Mouse (Mus musculus) CH12F3 (cell line): ENCODE measurements around the gene Zbtb20.

ENCODE experiments used
- in situ Hi-C: fragments of 300-500 bp; cut with MboI; formaldehyde crosslinking; loops from 2 replicates; pipeline ENCODE4 v1.14.3; 2020; ENCODE audit warnings: low sequenced_read_pairs

Gene Zbtb20

DNA sequence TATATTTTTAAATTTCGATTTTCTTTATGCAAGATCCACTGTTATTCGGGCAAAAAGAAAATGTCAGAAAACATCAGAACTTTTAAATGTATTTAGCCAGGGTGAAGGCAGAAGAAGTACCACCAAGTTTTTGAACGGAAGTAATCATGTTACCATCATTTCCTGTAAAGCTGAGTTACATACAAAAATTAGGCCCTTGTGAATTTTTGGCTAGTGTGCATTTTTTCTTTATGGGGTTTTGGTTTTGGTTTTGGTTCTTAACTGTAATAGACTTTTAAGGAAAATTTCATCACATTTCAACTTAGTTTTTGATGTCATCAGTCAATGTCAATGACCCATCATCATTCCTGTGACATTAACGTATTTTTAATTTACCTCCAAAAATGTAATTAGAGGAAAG lies 514.7 kb downstream of the Zbtb20 start:
- in situ Hi-C loops: no loop called here

DNA sequence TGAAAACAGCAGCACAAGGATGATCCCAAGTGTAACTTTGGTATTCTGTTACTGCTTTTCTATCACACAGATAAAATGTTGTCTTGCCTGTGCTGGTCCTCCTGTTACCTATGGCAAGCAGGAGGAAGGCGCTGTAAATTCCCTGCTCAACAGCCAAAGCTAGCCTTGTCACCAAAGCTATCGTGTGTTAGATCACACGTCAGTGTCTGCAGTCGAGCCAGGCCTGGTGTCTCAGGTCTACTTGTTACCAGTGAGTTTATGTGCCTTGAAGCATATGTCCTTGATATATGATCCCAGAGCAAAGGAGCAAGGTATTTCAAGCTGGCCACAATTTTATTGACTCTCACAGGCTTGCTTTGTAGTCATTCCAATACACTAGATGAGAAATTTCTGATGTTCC lies 517.7 kb downstream of the Zbtb20 start:
- in situ Hi-C loops: no loop called here

DNA sequence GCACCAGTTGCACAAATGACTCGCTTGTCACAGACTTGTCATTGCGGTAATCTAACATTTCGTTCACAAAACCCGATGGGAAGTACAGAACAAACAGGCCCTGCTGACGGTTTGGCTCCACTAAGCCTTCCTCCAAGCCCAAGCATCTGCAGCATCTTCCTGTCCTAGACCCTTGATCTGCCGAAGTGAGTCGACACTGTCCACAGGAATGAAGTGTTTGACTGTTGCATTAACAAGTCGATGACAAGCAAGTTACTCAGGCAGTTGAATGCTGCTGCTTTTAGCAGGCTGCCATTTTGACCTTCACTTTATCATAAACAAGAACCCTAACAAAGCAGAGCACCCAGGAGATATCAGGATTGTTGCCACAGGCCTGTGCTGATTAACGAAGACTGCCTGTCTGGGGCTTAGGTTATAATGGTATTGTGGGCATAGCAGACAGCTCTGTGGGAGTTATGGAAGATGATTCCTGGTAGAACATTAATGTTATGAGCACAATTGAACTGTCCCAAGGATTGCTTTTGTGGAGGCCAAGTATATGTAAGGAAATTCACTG lies 518.4 kb downstream of the Zbtb20 start:
- in situ Hi-C loops: no loop called here

DNA sequence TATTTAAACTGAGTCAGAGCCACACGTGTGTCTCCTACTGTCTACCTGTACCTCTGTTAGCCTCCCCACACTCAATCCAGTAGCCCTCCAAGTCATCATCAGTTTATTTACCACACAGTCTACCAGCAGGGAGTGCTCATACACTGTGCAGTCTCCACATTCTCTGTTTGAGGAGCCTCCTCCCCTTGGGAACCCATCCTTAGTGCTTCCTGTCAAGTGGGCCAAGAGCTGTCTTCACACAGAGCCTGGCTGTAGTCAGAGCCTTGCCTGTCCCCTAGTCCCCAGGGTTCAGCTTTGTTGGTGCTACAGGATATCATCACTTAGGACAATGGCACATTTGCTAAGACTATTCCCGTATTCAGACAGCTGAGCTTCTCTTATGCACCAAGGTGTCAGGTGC lies 519.1 kb downstream of the Zbtb20 start:
- in situ Hi-C loops: no loop called here

DNA sequence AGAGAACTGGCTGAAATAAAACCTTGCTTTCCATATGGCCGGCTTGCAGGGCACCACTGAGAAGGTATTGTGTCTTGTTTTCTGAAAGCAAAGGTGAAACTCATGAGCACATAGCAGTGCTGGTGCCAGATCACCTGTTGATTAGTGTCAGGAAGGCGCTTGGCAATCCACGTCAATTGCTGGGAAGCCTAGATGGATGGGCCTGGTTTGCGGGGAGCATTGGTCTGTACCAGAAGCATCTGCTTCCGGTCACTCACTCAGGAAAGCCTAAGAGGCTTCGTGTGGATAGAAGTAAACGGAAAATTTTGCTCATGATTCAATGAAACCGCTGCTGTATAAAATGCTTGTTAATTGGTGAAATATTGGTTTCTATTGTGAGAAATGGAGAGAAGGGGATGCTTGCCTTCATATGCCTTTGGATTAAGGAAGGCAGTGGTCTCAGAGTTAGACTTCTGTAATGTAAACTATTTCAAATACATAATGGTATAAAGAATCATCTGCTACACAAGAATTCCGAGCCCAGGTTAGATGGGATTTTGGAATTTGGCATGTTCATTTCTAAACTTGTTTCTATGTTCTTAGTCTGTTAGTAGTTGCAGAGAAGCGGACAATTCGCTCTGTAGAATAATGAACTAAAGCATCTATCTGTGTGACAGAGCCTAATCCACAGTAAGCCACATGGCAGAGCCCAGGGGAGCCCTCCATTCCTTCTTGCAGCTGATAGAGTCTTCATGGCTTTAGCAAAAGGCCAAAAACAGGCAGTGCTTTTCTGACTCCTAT lies 521.4 kb downstream of the Zbtb20 start:
- in situ Hi-C loops: no loop called here

DNA sequence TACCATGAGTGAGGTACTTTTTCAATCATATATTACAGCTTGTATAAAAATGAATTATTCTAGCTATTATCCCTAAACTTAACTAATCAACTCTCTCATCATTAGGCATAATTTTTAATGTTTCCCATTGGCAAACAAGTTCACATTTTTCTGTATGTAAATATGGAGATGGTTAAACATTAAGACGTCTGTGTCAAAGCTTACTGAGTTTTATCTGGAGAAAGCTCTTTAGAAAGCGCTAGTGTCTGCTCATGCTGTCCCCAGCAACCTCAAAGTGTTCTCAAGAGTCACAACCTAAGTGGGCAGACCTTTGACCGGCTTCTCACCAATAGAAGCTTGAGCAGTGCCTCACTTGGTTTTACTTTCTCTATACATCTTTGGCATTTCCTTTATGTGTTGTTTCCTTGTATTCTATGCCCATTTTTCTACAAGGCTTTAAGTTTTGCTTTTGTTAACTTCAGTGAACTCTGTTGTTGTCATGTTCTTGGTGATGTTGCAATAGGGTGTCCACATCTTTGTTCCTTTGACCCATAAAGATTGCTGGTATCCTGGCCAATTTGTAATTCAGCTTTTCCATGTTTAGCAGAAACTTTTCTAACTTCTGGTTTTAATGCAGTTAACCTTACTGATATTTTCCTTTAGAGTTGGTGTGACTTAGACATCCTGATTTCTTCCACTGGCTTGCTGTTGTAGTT lies 522.1 kb downstream of the Zbtb20 start:
- in situ Hi-C loops: no loop called here

DNA sequence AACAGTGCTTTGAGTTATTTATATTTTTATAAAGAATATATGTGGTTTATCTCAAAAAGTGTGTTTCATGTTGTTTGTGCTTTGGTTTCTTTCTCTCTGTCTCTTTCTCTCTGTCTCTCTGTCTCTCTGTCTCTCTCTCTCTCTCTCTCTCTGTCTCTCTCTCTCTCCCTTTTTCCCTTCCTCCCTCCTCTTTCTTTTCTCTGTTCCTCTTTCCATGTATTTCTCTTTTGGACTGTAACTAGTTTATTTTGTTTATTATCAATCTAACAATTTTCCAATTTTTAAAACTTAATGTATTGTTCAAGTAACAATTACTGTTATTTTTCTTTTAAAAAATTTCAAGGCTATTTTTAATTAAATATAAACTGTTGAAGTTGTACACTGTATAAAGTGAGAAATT lies 523.7 kb downstream of the Zbtb20 start:
- in situ Hi-C loops: no loop called here

DNA sequence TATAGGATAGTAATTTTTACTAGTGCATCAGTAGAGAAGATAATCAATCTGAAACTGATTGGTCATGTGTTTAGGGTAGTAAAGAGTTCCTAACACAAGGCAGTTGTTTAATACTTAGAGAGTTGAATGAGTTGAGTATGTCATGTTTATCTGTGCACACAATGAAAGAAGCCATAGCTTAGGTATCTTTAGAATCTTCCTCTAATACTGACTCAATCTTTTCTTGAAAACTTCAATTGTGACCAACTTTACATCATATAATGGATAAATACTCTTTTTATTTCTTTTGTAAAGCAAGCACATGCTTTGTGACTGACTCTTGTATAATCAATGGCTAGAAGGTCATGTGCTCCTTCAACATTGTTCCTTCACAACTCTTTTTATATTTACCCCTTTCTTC lies 524.4 kb downstream of the Zbtb20 start:
- in situ Hi-C loops: no loop called here

DNA sequence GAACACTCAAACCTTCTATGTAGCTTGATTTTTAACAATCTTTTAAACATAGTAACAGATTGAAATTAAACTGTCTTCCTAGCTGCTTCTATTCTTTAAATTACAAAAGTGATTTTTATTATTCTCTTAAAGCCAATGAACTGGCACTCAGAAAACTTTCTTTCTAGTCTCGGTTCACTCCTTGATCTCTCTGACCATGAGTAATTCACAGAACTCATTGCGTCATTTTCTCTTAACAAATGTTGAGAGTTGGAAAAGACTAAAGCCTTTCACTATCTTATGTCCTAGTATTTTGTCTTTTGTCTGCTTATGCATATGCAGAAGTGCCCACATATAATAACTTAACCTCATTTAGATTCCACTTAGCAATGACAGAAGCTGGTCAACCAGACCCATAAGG lies 525.3 kb downstream of the Zbtb20 start:
- in situ Hi-C loops: no loop called here

DNA sequence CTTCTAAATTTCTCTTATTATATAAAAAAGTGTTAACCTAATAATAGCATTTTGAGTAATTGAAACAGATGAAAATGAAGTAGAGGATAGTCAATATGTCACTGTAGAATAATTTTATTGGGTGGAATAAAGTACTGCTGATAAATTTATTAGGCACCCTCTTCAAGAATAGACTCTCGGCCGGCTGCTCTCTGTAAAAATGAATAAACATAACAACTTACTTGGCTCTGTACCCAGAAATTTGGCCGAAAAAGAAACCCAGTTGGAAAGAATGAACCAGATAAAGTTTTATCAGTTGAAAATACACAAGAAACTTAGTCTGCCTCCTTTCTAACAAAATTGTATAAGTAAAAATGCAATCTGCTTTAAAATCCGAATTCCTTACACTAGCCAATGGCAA lies 527.2 kb downstream of the Zbtb20 start:
- in situ Hi-C loops: no loop called here

DNA sequence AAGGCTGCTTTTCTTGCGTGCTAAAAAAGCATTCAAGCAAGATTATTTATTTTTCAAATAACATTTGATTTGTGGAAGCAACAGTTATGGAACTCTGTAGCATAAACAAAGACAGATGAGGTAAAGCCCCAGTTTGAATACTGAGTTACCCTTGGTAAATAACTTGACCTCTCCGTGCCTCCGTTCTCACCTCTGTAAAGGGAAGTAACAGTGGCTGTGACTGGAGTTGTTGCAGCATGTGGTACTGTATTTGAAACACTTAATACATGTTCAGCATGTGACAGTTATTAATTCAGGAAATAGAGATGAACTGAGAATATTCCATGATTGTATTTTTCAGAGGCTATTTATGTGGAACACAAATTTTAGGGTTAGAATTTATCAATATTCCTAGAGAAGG lies 529.4 kb downstream of the Zbtb20 start:
- in situ Hi-C loops: no loop called here

DNA sequence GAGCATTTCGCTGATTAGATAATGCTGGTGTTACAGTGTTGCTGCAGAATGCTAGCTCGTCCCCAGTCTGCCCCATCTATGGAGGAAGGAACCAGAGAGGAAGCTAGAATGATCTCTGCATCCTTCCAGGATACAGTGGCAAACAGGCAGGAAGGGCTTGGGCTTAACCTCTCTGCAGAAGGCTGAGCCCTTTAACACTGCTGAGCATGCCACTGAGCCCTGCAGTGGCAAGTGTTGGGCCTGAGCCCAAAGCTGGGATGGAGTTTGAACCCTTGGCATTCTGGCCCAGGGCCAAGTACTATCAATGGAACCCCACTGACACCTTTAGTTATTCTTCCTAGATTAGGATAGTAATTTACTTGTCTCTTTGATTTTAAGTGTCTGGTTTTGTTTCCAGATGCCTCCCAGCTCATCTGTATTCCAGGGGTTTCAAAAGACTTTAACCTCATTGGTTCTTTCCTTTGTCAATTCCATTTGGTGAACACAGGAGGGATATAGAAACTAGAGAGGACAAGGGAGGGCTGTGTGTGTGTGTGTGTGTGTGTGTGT lies 532.0 kb downstream of the Zbtb20 start:
- in situ Hi-C loops: no loop called here

DNA sequence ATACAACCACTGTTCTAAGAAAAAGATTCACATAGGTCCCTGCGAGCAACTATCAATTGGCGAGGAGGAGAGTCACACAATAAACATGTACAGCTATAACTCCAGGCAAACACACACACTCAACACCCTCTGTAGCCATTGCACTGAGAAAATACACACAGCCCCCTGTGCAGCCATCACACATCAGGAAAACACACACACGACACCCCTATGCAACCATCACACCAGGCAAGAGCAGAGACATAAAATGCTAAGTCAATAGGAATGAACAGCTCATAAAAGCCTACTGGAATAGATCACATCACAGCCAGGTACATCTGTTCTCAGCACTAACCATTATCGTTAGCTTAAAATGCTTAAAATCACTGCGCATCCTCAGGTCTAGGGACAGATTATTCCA lies 532.9 kb downstream of the Zbtb20 start:
- in situ Hi-C loops: no loop called here

DNA sequence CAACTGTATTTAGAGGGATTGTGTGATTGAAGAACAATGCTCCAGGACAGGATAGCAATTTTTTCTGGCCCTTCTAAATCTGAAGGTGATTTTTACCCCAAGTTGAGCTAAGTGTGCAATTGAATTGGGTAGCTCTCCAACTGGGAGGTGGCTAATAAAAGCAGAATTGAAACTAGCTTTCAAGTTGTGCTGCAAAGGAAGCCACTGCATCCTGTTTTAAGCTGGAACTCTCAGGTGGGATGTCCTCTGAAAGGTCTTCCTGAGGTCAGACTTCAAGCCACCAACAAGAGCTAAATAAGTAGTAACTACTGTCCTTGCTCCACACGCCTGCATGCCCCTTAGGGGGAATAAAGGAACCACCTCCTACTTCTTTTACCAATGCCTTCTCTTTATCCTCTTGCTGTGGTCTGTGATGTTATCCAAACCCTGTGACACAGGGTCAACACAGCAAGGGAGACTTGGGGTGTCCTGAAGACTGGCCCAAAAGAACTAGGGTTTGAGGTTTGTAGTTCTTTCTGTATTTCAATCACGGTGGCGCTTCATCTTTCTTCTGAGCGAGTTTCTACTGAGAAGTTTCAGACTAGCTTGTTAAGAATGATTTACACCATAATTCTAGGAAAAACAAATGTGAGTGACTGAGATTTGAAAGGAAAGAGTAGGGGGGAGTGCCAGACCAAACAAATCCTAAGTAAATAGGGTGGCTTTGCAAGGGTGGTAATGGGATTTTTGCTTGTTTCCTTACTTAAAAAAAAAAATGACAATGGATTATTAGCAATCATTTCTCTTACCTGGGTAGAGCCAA lies 533.6 kb downstream of the Zbtb20 start:
- in situ Hi-C loops: no loop called here

DNA sequence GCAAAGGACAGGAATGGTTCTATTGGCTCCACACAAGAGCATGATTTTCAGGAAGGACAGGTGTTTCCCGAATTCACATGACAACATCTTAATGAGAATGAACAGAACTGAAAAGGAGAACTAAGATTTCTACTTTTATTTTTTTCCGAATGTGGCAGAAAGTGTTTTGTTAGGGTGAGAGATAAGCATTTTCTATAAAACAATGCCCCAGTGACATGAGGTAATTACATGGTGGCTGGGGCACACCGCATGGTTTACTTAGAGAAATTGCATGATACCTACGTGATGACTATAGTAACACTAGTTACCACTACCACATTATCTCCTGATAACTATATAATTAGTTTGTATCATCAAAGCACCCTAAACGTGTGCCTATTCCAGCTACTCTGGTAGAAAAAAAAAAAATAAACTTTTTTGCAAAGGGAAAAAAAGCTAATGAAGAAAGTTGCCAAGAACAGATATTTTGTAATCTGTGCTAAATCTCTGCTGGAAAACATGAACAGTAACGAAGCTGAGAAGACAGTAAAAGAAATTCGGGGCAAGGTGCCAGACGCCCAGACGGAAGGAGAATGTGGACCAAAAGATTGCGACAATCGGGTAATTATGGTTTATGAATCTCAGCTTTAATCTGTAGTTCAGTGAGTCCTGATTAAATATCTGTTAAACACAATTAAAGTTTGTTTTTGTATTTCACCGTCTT lies 534.4 kb downstream of the Zbtb20 start:
- in situ Hi-C loops: no loop called here

DNA sequence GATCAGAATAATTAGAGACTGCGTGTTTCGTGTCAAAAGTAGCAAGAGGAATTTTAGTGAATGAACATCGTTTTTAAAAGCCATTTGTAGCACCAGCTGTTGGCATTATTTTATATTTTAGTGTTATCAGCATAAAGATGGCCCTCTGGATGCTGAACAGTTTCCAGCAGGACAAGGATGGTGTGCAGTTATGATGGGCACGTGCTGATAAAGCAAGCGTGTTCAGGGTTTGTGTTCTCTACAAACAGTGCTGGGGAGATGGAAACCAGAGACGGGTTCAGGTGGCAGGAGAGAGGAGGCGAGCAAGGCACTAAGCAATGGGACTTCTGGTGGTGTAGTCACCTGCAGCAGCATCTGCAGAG lies 534.9 kb downstream of the Zbtb20 start:
- in situ Hi-C loops: no loop called here

DNA sequence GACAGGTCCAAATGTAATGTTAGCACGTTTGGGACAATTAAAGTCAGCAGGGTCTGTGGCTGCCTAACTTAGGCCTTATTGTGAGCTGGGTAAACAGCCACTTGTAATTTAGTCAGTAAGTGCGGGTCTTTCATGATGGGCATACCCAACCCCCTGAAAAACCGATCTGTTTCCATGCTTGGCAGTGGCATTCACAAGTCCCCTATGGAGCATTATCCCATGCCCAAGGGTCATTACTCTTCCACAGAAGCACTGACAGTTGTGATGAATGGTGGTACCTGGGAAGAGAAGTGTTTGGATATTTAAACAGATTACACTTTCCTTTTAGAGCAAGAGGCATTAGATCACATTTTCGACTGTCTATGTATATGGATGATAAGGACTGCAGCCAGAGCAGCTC lies 540.2 kb downstream of the Zbtb20 start:
- in situ Hi-C loops: no loop called here

DNA sequence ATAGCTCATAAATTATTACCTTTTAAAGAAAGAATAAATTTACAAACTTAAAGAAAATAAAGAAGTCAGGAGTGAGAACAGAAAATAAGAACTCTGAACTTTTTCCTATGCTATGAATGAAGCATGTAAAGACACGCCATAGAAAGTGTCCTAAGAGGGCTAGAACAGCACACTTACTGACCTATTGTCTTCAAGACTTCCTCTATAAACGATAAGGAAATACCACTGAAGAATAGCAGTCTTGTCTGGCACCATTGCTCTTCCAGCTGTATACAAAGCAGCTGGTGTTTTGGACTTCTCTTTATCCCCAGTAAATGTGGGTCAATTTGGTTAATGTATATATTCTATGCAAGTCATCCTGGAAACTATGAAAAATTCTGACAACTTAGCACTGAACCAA lies 544.2 kb downstream of the Zbtb20 start:
- in situ Hi-C loops: no loop called here

DNA sequence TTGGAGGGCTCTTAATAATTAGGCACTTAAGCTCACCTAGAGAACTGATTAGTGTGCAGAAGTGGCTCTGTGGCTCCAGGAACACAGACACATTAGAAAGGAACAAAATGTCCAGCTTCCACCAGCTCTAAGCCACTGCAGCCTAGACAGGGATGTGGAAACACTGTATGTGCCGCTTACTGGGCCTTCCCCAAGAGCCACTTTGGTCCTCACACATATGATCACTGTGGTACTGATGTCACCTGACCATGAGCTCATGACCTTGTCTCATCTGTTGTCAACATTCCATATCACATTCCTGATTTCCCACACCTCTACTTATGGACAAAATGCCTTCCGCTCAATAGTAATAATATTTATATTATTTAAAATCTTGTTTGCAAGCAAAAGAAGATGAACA lies 553.3 kb downstream of the Zbtb20 start:
- in situ Hi-C loops: no loop called here

DNA sequence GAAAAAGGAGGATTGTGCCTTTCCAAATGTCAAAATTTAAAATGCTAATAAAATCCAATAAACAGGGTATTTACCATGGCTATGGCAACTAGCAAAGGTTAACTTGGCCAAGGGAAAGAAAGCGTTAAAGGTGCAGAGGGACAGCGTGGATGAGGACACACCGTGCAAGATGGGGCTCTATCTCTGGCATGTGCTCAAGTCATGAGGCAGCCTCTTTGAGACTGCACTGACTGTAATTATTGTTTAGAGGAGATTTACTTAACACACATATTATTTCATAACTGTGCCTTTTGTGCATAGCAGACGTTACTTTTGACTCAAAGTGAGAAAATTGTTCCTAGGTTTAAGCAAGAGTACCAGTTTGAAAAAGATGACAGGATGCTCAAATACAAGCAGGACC lies 554.3 kb downstream of the Zbtb20 start:
- in situ Hi-C loops: no loop called here
